Mouse (Mus musculus): ENCODE results near the gene Gnb3.

Gnb3 gene

DNA sequence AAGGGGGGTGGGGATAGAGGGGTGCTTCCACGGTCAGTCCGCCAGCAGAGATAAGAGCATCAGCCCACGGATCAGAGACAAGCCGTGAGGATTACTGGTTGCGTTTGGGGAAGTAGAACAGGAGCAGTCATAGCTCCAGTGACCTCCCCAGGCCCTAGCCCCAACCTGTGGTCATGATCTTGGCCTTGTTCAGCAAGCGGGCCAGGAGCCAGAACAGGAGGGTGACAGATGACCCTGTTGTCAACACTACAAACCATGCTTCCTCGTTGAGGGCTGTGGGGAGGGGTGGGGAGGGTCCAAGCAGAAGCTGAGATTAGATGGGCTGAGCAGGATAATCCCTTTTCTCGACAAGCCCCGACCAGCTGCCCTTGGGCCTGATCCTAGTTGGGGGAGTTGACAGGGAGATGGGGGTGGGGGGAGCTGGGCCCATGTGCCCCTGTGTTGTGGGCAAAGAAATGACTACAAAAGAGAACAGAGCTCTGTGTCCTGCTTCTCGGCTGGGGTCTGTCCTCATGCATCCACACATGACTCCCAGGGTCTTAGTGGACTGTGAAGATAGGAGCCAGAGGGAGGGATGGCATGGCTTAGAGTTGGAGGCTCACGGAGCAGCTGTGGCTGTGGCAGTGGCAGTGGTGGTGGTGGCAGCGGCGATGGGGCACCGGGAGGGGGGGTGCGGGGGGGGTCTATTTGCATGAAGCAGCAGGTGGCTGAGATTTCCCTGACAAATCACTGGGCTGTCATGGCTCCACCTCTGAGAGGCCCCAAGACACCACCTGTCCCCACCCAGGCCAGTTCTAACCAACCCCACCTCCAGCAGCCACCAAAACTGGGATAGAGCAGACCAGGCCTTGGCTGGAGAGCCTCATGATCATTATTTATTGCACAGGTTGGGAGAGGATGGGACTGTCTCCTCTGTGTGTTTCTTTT, at the start of gene Gnb3:
Gnb3 (minus strand) TSS at position 35 of the 927 bp plus-strand sequence.
- DNase-seq: no peak

DNA sequence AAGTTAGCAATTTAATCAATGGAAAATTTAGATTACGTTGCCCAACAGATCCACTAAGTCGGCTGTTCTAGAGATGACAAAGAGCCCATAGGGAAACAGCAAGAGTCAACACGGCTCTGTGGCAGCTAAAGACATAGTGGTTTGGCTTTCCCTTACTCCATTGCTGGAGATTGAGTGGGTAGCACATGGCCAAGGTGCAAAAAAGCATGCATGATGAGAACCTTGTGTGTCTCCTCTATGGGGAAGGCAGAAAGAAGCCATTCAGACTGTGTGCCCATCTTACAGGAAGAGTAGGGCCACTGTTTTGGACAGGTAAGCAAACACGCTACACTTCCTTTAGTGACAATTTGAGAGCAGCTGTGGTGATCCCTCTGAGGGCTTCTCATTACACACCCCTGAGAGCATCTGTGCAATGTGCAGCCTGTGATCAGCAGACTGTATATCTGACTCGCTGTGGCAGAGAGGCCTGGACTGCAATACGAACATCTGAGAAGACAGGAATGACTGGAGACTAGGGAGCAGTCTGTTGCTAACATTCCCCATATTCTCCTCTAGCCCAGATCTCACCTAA, 48.6 kb upstream of the Gnb3 start:
- DNase-seq: no peak

DNA sequence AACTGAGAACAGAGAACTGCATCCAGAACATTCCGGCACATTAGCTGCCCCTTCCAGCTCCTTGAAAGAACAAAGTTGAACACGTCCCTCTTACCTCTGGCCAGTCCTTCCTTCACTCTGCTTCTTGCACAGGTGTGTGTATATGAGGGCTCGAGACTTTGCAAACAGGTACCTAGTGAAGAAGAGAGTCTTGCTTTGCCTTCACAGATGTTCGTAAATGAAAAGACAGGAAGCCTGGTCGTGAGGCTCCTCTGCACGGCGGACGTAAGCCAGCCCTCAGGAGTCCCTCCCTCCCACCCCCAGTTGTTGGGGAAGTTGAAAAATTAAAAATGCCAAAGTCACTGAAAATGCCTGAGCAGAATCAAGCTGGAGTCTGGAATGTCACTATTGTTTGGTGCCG, 47.9 kb upstream of the Gnb3 start, which contains the start of gene Cd4:
Cd4 (minus strand) TSS at position 236 of the 400 bp plus-strand sequence.
- DNase-seq: no peak

DNA sequence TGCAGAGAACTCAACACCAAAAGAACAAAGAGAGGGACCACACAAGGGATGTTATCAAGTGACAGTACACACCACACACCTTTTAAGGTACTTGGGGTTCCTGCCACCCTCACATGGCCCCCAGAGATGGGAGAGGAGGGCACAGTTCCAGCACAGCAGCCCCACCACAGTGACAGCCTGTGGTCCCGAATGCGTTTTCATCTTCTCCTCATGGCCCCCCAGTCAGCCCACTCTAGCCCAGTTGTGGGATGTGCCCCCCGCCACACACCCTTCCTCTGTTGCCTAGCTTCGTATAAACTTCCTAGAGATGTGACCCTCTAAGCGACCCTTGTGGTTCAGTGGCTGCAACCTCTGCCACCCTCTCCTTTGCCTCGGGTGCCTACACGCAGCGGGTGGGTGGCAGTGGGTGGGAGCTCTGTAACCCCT, 45.9 kb upstream of the Gnb3 start:
- no peak for DNase-seq

DNA sequence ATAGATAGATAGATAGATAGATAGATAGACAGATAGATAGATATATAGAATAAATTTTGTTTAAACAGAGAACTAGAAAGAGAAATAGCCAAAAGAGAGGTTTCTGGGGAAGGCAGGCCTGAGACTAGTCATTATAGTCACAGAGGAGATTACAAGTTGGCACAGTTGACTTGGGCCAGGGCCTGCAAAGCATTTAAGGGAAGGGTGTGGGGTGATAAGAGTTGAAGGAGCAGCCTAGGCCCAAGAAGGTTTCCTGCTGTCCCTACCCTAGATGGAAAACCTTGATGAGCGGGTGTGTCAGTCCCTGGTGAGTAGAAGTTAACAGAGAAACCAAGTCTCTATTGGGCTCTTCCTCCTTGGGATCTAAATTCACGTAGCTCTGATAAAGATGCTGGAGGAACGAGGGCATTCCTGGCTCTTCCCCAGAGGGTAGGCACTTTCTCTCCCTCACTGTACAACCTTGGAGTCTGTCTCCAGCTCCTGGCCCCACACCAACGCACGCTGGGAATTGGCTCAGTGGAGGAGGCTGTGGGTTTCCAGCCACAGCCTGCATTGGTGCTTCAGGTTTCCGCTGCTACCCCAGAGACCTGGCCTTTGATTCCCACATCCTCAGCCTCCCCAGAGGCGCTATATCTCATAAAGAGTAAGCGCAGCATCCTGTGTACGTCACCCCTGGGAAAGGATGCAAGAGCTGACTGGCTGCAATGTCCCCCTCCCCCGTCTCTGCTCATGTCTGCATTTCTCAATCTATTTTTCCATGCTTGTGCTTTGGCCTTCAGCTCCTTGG, 44.8 kb upstream of the Gnb3 start:
- no peak for DNase-seq

DNA sequence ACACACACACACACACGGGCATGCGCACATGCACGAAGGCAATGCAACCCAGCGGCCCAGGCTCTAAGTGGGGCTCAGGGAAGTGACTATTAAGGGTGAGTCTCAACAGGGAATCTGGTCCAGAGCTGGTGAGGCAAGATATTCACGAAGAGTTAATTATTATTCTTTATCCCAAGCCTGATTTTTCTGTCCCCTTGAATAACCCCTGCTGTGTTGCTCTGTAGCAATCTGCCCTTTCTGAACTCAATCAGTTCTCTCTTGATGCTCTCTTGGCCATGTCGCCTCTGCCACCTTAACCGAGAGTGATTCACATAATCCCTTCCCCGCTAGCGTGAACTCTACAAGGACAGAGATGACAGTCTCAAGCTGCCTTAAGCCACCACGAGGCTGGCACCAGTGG, 43.3 kb upstream of the Gnb3 start:
- DNase-seq: no peak

DNA sequence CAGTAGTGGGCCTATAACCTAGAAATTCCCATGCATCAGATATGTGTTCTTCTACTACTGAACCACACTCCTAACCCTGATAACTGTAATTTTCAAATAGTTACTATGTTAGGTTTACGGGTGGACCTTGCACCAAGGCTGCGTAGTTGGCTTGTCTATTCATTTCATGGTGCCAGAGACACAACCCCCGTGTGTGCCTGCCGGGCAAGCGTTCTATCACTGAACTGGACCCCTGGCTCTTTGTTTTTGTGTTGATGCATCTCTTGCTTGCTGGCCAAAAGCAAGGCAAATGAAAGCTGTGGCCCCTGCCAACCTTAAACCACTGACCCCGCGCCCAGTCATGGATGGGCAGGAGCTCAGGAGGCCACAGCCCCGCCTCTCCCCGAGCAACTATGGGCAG, 41.7 kb upstream of the Gnb3 start:
- DNase-seq: no peak

DNA sequence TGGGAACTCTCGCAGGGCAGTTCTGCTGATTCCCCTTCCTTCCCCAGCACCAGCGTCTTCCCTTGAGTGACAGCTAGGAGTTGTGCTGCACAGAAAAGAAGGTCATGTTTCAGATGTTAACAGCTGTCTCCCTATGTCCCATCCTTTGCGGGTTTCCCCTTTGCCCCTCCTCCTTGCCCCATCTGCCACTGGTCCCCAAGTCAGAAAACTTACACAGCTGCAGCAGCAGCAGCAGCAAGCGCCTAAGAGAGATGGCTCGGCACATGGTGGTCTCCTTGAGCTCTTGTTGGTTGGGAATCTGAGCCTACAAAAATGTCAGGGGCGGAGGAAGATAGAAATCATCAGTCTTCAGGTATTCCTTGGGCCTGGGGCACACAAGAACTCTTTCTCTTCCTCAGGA, 39.3 kb upstream of the Gnb3 start:
- no peak for DNase-seq

DNA sequence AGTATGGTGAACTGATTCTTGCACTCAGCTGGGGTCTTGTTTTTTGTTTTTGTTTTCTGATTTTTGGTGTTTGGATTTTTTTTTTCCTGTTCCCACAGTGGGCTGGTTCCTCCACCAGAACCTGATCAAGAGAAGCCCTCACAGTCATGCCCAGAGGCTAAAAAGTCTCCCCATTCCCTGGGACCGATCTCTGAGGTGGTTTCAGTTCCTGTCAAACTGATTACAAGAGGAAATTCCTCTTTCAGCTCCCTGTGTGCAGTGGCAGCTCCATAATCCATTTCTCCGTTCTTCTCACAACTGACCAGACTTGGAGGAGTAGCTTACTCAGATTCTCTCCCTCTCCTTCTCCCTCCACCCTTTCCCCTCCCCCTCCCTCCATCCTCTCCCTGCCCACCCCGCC, 34.3 kb upstream of the Gnb3 start:
- no peak for DNase-seq

DNA sequence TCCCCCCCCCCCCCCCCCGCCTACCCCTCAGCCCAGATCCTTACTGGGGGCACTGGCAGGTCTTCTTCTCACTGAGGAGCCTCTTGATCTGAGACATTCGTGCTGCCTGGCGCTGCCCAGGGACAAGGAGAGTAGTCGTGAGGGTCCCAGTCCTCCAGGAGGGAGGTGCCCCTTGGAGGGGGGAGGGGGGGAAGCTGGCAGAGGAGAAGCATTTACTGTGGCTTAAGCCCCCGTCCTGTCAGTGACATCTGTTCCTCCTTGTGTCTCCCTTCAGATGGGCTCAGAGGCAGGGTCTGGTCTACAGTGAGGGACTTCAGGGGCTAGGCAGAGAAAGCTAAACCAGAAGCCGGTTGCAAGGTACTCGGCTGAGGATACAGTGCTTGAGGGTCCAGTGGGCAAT, 26.5 kb upstream of the Gnb3 start:
- no peak for DNase-seq

DNA sequence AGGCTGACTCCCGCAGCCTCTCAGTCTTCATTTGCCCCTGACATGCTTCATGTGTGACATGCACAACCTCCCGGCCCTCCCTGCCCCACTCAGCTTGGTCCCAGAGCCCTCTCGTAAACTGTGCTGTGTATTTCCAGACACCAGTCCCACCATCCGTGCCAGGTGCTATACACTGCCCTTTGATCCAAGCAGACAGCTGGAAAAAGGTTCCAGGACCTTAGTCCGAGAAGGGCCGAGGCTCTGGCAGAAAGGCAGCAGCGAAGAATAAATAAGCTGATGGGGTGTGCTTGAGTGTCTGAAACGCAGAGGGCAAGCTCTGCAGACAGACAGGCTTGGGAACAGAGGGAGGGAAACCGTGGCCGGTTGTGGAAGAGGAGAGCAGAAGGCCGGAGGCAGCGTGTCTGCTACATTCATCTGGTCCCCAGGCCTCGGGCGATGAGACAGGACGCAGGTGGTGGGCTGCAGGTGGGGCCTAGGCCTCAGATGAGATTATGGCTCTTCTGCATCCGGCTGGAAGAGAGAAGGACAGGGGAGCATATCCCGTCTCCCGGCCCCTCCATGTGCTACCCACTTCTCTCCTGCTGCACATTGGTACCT, 25.8 kb upstream of the Gnb3 start:
- no peak for DNase-seq

DNA sequence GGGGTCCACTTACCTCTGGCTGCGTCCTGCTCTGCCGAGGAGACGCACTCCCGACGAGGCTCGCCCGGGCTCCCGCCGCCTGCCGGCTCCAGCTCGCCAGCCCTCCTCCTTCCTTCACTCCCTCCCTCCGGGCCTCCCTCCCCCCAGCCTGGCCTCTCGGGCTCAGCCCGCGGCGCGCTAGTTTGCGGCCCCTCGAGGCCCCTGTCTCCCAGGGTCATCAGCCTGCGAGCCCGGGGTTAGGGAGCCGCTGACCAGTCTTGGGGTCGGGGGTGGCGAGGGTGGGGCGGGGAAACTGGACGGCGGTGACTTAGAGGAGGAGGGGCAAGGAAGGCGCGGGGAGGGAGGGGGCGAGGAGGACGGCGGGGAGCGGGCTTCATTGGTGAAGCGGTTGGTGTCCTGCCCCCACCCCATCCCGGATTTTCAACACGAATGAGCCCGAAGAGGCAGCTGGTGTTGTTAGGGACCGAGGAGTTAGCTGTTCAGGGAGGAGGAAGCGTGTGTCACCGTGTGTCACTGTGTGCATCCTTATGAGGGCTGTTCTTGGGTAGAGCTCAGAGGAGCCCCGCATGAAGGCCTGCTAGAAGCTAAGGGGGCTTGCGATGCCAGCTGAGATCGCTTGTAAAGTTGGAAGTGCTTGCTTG, 23.7 kb upstream of the Gnb3 start, which contains the start of gene Gpr162:
Gpr162 (minus strand) TSS at position 326 of the 641 bp plus-strand sequence.
- DNase-seq: peak; percentile 79

DNA sequence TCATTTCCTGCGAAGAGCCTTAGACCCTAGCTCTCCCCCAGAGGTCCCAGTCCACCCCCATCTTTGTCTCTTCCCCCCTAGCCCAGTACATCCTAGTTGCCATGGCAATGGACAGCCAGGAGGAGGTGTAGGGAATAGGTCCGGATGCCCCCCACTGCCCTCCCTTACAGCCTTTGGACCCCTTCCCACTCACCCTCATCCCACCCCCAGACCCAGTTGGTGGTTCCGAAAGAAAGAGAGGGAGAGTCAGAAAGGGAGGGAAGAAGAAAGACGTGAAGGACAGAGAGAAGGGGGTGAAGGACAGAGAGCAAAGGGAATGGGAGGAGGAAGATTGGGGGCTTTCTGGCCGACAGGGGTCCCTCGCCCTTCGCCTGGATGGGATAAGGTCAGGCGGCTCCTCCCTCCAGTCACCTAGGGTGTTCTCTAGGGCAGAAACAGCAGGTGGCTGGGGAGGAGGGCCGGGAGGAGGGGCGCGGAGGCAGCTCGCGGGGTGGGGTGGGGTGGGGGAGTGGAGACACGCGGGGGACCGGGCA, 23.1 kb upstream of the Gnb3 start:
- no peak for DNase-seq

DNA sequence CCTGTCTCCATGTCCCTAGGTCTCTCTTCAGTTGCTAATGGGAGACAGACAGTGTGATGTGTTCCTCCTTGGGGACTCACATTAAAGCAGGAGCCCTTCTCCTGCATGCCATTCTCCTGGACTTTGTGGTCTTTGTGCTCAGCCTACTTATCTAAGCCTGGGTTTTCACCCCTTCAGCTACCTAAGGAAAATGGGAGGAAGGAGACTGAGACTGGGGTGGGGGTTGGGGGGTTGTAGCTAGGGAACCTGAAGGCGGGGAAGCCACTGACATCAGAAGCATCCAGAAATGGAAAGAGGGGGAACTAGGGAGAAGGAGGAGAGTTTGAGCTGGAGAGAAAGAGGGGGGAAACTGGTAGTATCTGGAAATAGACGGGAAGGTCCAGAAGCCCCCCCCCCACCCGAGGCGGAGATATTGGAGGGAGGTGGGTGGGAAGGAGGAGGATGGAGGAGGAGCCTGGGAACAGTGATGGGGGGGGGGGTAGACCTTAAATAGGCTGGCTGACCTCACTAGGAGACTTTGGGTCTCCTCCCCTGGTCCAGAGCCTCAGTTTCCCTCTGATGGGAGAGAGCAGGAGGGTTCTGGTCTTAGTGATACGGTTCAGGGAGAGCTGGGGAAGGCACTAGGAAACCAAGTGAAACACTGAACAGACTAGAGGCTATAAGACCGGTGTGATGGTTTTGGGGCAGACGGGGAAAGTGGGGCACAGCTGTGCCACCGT, 22.5 kb upstream of the Gnb3 start:
- peak; percentile 51 for DNase-seq

DNA sequence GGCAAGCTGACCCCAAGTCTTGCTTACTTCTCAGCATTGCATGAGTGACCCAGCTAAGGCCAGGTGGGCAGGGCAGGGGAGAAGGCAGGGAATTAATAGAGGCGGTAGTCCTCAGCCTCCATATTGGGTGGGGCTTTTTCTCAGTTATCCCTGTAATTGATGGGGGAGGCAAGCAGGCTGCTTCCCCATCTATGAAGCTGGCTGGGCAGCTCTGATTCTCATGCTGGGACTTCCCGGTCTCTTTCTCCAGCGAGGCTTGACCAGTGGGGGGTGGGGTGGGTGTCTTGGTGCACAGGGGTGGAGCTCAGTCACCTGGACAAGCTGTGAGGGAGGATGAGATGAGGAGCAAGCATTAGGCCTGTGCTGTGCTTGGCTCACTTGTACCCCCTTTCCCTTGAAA, 21.7 kb upstream of the Gnb3 start:
- DNase-seq: no peak

DNA sequence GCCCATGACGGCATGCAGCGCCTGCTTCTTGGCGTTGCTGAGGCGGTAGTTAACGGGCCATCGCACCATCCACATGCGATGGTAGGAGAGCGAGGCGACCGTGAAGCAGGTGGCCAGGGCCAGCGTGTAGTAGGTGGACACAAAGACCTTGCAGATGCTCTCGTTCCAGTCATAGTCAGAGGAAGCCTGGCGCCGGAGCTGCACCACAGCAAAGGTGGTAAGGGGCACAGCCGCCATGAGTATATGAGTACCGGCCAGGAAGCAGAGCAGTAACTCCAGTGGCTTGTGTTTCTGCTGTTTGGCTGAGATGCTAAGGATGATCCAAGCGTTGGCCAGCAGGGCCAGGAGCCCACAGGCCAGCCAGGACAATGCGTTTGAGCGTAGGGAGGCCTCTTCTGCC, 21.2 kb upstream of the Gnb3 start:
- DNase-seq: peak; percentile 22

DNA sequence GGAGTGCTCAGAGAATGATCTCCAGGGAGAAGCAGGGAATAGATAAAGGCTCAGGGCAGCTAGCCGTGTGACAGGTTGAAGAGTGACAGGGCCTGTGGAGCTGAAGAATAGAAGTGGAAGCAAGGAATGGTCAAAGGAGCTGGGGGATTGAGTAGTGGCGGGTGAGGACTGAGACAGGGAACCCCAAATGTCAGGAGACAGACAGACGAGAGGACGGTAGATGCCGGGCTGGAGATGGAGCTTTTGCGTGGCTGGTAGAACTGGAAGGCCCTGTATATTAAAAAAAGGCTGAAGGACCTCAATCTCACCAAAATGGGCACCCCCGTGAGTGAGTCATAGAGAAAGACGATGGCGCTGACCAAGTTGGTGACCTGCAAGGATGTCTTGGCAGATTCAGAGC, 20.4 kb upstream of the Gnb3 start:
- no peak for DNase-seq

DNA sequence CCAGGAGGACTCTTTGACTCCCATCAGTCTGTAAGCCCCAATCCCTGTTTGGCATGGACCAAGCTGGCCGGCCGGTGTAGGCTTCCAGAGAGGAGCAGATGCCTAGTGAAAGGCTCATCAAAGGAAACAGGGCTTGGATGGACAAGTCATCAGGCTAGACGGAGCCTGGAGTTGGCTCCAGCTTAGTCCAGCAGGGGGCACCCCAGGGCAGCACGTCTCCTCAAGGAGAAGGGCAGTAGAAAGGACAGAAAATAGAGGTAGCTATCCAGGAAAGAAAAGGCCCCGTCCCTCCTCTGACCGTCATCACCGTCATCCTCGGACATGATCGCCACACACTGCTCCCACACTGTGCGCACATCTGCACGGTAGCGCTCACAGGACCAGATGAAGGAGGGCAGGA, 19.6 kb upstream of the Gnb3 start:
- peak; percentile 88 for DNase-seq

DNA sequence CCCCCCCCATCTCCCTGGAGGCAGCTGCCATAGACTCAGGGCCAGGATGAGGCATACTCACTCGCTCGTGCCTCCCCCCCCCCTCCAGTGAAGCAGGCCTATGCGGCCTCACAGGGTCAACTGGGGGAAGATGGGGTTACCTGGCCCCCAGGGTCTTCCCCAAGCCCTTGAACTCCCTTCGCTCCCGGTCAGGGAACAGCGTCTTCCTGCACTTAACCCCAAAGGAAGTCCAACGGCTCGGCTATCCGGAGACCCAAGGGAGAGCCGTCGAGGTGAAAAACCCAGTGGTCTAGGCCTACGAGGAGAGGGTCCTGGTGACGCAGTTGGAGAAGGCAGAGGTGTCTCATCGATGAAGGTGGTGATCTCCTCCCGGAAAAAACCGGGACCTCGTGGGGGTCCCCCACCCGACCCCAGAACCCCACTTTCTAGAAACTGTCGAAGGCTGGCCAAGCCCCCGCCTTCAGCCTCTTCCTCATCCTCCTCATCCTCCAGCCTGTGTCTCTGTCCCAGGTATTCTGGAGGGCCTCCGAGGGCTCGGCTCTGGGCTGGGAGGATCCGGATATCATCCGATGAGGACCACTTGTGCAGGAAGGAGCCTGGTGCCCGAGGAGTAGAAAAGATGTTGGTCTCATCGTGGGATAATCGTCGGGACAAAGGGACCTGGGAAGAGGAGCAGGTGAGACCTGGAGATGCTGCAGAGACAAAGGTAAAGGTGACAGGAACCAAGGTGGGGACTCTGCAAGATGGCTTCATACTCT, 18.7 kb upstream of the Gnb3 start:
- DNase-seq: no peak

DNA sequence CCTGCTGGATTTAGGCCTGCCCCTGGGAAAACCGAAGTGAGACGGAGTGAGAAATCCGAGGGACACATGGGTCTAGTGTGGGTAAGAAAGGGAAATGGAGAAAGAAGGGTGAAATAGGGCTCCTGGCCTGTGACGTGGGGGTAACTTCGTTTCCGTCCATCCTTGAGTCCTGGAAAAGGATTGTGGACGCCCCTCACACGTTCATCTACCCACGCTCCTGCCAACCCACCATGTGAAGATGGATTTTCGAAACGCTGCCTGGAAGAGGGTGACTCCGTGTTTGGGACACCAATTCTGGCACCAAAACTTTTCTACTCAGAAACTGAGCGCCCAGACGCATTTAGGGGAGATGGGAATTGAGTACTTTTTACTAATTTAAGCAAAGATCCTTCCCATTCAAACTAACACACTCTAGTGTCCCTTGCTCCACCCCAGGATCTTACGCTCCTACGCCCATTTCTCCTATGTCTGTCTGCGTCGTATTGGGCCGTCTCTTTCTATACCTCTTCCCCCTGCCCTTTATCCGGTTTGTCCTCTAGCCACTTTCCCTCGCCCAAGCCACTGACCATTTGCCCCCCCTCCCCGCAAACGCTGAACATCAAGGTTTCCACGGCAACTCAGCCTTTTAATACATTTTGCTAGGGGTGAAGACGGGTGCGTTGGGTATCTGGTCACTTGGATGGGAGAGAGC, 17.9 kb upstream of the Gnb3 start:
- DNase-seq: no peak
